Mouse (Mus musculus) layer of hippocampus, adult 2 months (tissue): ENCODE measurements at regions not wholly inside any gene's neighbourhood (a gene's known extent, or its start where the extent isn't known, plus 50 kb on each side); places are given as distances from the start of the nearest gene placed in this dataset.
A peak's percentile ranks its signal among the peaks of the same experiment; 100 is the strongest.
"Not testable (repeated sequence)": the region's sequence is repeated elsewhere in the genome, so short reads cannot be mapped to it uniquely, and the experiment has no call there.

Experiments
- DNase-seq, 2 experiments: peaks; one replicate each; pipeline ENCODE4 v3.0.0; 2022; ENCODE audit warnings: low spot score in 2 of 2
- H3K27ac ChIP-seq: fragments of 200-600 bp; 2 replicates; pipeline ENCODE4 v1.8.1; 2022
- H3K4me3 ChIP-seq: fragments of 200-600 bp; 2 replicates; pipeline ENCODE4 v1.8.1; 2022; ENCODE audit warnings: mild to moderate bottlenecking
- CTCF ChIP-seq: fragments of 200-600 bp; conservative IDR thresholded peaks from 2 replicates; pipeline ENCODE4 v1.8.1; 2022; ENCODE audit warnings: antibody characterized with exemption, mild to moderate bottlenecking, moderate library complexity

DNA sequence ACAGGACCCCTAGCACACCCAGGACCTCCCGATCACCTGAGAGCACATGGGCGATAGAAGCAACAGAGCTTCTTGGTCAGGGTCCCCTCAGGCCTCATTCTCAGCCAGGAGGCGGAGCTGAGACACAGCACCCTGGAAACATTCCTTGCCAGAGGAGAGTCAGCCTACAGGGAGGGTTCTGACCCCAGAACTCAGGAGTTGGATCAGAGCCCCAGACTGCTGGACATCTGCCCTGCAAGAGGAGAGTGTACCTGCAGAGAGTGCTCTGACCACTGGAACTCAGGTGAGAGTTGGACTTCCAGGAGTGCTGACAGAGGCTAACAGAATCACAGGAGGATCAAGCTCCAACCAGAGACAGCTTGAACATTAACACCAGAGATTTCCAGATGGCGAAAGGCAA lies 76.1 kb downstream of the Gpr85 start:
- DNase-seq, H3K27ac ChIP-seq, H3K4me3 ChIP-seq: not testable (repeated sequence)

DNA sequence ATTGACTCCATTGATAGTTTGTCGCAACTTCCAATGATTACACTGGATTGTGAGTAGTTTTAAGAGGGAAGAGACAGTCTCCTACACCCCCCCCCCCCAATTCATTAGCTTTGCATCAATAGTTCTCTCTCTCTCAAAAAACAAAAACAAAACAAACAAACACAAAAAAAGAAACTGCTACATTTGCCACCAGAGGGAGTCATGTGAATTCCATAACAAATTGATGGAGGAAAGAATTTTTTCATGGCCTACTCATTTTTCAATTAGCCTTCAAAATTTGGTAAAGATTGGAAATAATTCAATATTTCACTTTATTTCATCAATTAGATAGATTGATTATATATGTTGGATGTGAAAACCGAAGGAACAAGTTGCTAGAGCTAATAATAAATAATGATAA lies 80.3 kb downstream of the Gpr85 start:
- Histone ChIP-seq H3K27ac (no peak overlapping the region), H3K4me3 (no peak overlapping the region)
- no peak for TF ChIP-seq CTCF
- no peak for DNase-seq

DNA sequence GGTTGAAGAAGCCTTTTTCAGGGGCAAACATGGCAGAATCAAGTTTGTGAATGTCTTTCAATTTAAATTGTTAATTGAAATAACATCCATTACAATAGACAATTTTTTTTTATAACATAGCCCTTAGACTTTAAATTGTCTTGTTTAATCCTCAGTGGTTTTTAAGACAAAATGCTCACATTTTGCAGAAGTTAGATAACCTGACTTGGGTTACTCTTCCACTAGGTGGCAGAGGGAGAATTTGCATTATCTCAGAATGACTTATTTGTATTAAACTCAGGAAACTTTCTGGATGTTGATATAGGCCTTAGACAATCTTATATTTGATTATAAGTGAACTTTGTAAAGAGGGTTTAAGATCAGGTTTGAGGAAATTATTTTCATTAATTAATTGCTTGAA lies 80.8 kb downstream of the Gpr85 start:
- peak; percentile 76 for TF ChIP-seq CTCF
- DNase-seq = no peak
- Histone ChIP-seq H3K4me3 (no peak overlapping the region), H3K27ac (no peak overlapping the region)

DNA sequence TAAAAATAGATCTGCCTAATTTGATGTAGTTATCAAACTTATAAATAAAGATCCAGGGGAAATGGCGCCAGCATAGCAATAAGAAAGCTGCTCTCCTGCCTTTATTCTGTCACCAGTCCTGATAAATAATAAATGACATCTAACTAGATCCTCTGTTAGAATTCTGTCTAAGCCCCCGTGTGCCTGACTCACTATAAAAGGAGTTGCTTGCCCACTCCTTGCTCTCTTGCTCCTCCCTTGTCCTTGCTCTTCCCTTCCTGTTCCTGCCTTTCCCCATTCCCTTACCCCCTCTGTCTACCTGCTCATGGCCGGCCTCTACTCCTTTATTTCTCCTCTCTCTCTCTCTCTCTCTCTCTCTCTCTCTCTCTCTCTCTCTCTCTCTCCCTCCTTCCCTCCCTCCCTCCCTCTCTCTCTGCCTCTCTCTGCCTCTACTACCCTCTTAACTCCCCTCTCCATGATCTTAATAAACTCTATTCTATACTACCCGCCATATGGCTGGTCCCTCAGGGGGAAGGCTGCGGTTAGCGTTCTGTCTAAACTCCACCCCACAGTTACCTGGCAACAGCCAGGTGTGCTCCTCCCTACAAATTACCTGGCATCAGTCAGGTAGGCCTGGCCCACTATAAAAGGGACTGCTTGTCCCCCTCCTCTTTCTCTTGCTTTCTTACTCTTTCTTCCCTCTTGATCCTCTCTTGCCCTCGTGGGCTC lies 71.3 kb upstream of the Bmt2 start:
- Histone ChIP-seq H3K4me3 (no peak overlapping the region), H3K27ac (no peak overlapping the region)
- DNase-seq = no peak
- no peak for TF ChIP-seq CTCF

DNA sequence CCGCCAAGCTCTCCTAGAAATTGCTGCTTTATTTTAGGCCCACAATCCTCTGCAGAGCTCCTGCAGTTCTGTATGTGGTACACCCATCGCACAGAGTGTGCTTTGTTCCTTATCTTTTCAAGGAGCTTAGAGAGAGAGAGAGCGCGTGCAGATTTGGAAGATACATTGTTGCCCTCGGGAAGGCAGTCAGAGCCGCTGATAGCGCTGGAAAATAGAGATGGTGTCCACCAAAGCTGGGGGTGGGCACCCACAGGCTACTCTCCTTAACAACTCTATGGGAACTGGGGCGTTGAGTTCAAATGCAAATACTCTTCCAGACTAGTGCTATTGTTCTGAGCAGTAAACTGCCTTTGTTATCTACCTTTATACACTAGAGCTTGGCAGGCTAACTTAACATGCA lies 70.2 kb upstream of the Bmt2 start:
- H3K4me3 ChIP-seq = no peak overlapping the region
- no peak for TF ChIP-seq CTCF
- no peak for DNase-seq
- no peak overlapping the region for H3K27ac ChIP-seq

DNA sequence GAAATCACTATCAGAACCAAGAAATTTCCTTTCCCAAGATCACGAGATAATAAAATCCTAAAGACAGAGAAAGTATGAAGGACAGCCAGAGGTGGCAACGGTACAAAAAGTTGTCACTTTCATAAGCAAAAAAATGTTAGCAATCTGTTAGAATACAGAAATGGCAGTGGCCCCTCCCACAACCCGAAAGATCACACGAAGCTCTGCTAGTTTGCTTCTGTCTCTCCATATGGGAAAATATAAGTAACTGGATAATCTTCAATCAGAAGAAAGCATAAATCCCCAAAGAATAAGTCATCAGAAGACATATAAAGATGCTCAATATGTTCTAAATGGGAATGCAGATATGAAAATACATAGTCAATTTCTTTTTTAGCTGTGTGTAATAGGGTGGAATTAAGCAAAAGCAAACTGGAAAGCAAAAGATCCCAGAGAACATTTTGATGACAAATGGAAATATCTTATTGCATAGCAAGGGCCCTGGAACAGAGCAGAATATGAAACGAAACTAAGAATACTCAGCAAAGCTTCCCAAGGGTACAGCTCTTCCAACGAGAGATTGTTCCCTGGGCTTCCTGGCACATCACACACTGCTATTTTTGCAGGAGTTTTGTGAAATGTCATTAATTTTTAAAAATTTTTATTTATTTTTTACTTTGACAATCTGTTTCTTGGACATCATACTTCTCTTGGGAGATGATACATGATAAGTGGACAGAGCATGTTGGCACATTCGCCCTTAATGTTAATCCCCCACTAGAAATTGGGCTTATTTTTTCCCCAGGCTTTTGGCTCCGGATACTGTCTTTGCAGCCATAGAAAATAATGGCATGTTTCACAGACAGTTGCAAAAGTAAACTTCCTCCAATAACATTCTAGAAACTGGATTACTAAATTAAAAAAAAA lies 69.1 kb upstream of the Bmt2 start:
- DNase-seq = peak in 1 of 2 experiments; percentile 9
- no peak for TF ChIP-seq CTCF
- Histone ChIP-seq H3K27ac (peak overlapping the region; percentile 70), H3K4me3 (peak overlapping the region; percentile 6)
